Mouse (Mus musculus) duodenum, adult 2 months (tissue): ENCODE data around the gene Cpa5. TPM values are rescaled to one million over a fixed set of nuclear protein-coding genes. Genes with fewer than 3 reads are reported as not detected.

Source experiments
- polyA plus RNA-seq: library from polyadenylated mRNA; depleted of rRNA; stranded (reverse); fragments of >200 nt; gene quantifications from 2 replicates; pipeline ENCODE4 v1.2.3, GENCODE M21; 2012; ENCODE audit warnings: low replicate concordance; rRNA removed

Cpa5 gene
- polyA plus RNA-seq = not detected in 2 replicates

DNA sequence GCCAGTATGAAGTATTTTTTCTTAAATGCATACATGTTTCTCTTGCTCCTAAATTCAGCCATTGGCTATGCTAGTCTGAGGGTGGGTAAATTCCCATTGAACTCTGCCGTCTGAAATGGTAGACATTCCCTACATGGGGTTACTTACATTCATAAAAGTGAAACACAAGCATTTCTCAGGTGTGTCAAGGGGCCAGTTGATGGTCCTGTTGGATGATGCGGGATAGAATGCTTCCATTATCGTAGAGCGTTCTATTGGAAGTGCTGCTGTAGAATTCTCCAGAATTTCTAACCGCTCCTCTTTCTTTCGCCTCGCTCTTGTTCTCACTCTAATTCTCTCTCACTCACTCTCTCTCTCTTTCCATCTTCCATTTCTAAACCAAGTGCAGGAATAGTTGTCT, at the start of gene Cpa5:
Gene Cpa5, plus strand, starts transcription at position 301 of the 400 bp plus-strand sequence.

GRCm38 (mm10) chr6:30568069-30568468, 42.7 kb upstream of the Cpa5 start, which contains the start of gene Cpa4:
Gene Cpa4, plus strand, starts transcription at chr6:30568369.

DNA sequence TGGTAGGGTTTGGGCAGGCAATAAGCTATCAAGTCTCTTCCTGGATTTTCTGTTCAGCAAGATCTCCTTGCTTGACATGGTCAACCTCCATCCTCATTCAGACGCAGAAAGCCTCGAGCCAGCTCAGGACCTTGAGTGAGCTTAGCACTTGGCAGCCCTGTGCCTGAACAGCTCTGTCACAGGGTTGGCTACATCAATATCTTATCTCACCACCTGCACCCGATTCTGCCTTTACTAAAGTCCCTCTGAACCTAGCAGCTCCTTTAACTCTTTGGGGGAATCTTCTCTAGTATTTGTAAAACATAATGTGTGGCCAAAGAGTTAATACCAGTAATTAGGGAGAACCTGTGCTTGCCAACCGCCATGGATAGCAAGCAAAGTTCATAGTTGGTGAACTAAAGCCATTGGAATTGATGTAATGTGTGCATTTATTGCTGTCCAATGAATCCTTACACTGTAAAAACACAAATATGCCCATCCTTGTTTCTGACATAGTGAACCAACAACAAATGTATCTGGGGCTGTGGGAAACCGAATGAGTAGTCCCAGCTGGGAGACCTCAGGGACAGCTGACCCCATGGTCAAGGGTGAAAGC, 28.0 kb downstream of the Cpa5 start, which contains the start of gene Cpa1:
Gene Cpa1, plus strand, starts transcription at position 545 of the 595 bp plus-strand sequence.

Other genes with a start within 250 kb of the Cpa5 start
- 10.6 and 12.7 TPM in 2 replicates for gene Zc3hc1, start 220.0 kb upstream of the Cpa5 start, polyA plus RNA-seq
- 5.1 and 8.1 TPM in 2 replicates for gene Klhdc10, start 209.1 kb upstream of the Cpa5 start, polyA plus RNA-seq
- 6.0 and 18.7 TPM in 2 replicates for gene Tmem209, start 101.2 kb upstream of the Cpa5 start, polyA plus RNA-seq
- gene Ssmem1, start 101.2 kb upstream of the Cpa5 start, polyA plus RNA-seq = not detected in 2 replicates
- gene Cpa2, start 69.4 kb upstream of the Cpa5 start, polyA plus RNA-seq = 0.32 and 86.6 TPM in 2 replicates
- 0.04 TPM in 1 of 2 replicates, not detected in the other for gene Cpa4, start 42.6 kb upstream of the Cpa5 start, polyA plus RNA-seq
- gene Cpa1, start 28.2 kb downstream of the Cpa5 start, polyA plus RNA-seq = 1.2 and 1,326 TPM in 2 replicates
- 0.49 and 1.2 TPM in 2 replicates for gene Cep41, start 82.7 kb downstream of the Cpa5 start, polyA plus RNA-seq
- 5.9 and 19.7 TPM in 2 replicates for gene Mest, start 112.5 kb downstream of the Cpa5 start, polyA plus RNA-seq